Mouse (Mus musculus) G1E (cell line): ENCODE results near the gene Man2b2. TPM values are rescaled to one million over a fixed set of nuclear protein-coding genes. Genes with fewer than 3 reads are reported as not detected.

Experiments
- ATAC-seq: 2 replicates; pipeline ENCODE4 v1.8.0; 2016; ENCODE audit warnings: mild to moderate bottlenecking; ENCODE audit not compliant: insufficient number of reproducible peaks, poor library complexity, low FRiP score, severe bottlenecking; ENCODE audit errors: extremely low read depth
- DNase-seq: peaks from one replicate; pipeline ENCODE4 v3.0.0; 2012; ENCODE audit warnings: low spot score
- H3K27me3 ChIP-seq: 2 replicates; pipeline ENCODE4 v1.6.1; 2012; ENCODE audit warnings: mild to moderate bottlenecking, low read length, inconsistent platforms; ENCODE audit not compliant: insufficient read depth
- H3K36me3 ChIP-seq: replicated peaks from 2 replicates; pipeline ENCODE3; 2012; ENCODE audit warnings: mild to moderate bottlenecking, inconsistent platforms
- H3K4me1 ChIP-seq: 2 replicates; pipeline ENCODE4 v1.6.1; 2012; ENCODE audit warnings: low read depth, low read length, inconsistent platforms, mixed read lengths; ENCODE audit not compliant: insufficient read depth
- H3K4me3 ChIP-seq: 2 replicates; pipeline ENCODE4 v1.5.1; 2012; ENCODE audit warnings: low read depth, mild to moderate bottlenecking, inconsistent platforms, low read length, moderate library complexity, mixed read lengths
- H3K9me3 ChIP-seq: replicated peaks from 2 replicates; pipeline ENCODE4 v1.6.1; 2012; ENCODE audit warnings: inconsistent platforms
- CTCF ChIP-seq: IDR thresholded peaks from 2 replicates; pipeline ENCODE4 v1.5.1; 2012; ENCODE audit warnings: low read depth, low read length, inconsistent platforms, mixed read lengths
- GATA1 ChIP-seq: IDR thresholded peaks from 2 replicates; pipeline ENCODE4 v1.6.1; 2012; ENCODE audit warnings: borderline replicate concordance, low read length, inconsistent platforms, mixed read lengths
- GATA2 ChIP-seq: IDR thresholded peaks from 2 replicates; pipeline ENCODE4 v1.6.1; 2012; ENCODE audit warnings: low read depth, low read length, inconsistent platforms, borderline replicate concordance
- POLR2AphosphoS5 ChIP-seq: IDR thresholded peaks from 2 replicates; pipeline ENCODE4 v1.6.1; 2012; ENCODE audit warnings: low read depth, low read length, inconsistent platforms; ENCODE audit not compliant: insufficient replicate concordance
- TAL1 ChIP-seq: conservative IDR thresholded peaks from 2 replicates; pipeline ENCODE4 v1.6.1; 2012; ENCODE audit warnings: low read depth, low read length, inconsistent platforms, mixed read lengths
- polyA plus RNA-seq: library from polyadenylated mRNA; stranded (reverse); fragments of >175 nt; gene quantifications from 2 replicates; pipeline ENCODE4 v1.2.3, GENCODE M21; 2012
- total RNA-seq, 2 experiments: library from RNA; stranded (forward) in 1 of 2; stranded (reverse) in 1 of 2; fragments of 200-1000 nt in 1 of 2; fragments of >200 nt in 1 of 2; fragmentation: Nextera tagmentation in 1 of 2; gene quantifications; 2 replicates each; pipeline ENCODE4 v1.2.3; 2014 to 2017

The Man2b2 gene
- 43.8 and 45.0 TPM in 2 replicates for total RNA-seq (2014; fragmentation: Nextera tagmentation)
- 17.3 and 18.6 TPM in 2 replicates for total RNA-seq (2017)
- 39.3 and 43.3 TPM in 2 replicates for polyA plus RNA-seq

DNA sequence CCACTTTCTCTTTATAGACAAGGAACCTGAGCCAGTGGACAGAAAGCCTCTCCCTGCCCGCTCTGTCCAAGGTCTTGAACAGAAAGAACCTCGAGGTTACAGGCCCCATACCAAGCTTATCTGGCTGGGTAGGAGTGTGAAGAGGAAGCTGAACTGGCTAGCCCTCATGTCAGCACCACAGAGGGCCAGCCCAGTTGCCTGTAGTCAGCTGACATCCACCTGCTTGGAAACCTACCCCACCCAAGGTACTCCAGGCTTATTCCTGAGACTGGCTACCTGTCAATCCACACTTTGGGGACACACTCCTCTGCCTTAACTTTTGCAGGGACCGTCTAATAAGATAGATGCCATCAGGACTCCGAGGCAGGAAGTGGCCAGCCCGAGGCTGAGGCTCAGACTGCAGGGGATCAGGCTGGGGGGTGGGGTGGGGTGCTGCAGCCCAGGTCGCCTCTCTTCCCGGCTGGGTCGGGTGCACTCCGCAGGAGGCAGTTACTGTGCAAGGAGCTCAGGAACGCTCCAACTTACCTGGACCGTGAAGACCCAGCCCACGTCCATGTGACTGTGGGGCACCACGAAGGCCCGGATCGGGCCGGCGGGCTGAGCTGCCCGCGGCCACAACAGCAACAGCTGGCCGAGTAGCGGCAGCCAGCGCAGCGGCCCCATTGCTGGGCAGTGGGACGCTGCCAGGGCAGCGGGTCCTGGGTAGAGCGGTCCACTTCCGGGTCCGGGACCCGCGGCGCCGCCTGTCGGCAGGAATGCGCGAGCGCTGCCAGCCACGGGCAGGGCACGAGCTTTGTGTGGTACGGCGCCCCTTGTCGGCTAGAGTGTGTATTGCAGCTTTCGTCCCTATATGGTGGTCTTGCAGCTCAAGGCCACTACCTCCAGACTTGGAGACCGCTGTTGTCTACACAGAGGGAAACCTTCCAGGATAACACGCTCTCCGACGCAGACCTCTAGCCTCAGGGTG, at the start of gene Man2b2:
Man2b2 (minus strand) TSS at position 741 of the 967 bp plus-strand sequence.
- no peak for TF ChIP-seq POLR2AphosphoS5
- peak; percentile 96 for TF ChIP-seq CTCF
- TF ChIP-seq GATA2 = no peak
- TF ChIP-seq GATA1 = no peak
- no peak for TF ChIP-seq TAL1
- ATAC-seq (peak; percentile 71), DNase-seq (peak; percentile 89)
- H3K27me3 ChIP-seq = peaks cover 3% of the 10 kb centered on the region
- H3K4me1 ChIP-seq = peaks cover 27% of the 10 kb centered on the region
- peak within 1 kb of the TSS; percentile 78 for H3K4me3 ChIP-seq
- no peaks in the 10 kb centered on the region for H3K9me3 ChIP-seq
- peaks cover 44% of the 10 kb centered on the region for H3K36me3 ChIP-seq

DNA sequence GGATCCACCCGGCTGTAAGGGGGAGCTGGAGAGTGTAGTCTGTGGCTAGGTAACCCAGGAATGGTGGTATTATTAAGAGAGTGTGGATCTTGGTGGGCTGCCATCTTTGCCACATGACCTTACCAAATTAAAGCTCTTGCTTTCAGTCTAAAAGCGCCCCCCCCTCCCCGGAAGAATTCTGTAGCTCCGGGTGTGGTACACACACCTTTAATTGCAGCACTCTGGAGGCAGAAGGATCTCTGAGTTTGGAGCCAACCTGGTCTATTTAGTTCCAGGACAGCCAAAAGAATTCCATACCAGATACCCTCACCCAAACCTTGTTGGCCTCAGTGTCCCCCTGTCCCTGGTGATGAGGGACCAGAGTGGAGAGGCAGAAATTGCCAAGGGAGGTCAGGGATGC, 48.3 kb upstream of the Man2b2 start:
- Histone ChIP-seq H3K4me1 (no peaks in the 10 kb centered on the region), H3K36me3 (no peaks in the 10 kb centered on the region), H3K4me3 (no peak overlapping the region), H3K9me3 (no peaks in the 10 kb centered on the region), H3K27me3 (no peaks in the 10 kb centered on the region; the same call in 1 of the 2 replicates)
- DNase-seq = no peak
- TF ChIP-seq CTCF (no peak), GATA1 (no peak), GATA2 (no peak), TAL1 (no peak), POLR2AphosphoS5 (no peak)
- ATAC-seq = no peak

DNA sequence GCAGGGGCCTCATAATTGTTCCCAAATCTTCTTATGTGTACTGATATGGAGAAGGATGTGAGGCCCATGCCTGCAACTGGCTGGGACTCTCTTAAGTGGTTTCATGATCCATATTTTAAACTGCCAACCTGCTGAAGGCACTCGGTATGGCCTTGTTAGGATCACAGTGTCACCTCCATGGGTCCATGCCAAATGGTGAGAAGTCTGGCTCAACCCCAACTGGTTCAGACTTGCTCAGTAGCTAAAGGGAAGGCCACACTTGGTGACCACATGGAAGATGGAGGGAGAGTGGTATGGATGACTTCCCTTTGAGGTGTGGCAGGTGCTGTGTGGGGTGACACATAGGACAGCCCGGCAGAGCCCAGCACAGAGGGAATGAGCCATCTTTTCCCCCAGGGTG, 47.2 kb upstream of the Man2b2 start:
- TF ChIP-seq POLR2AphosphoS5 = no peak
- TF ChIP-seq GATA1 = no peak
- TF ChIP-seq CTCF = no peak
- no peak for TF ChIP-seq GATA2
- no peak for TF ChIP-seq TAL1
- Histone ChIP-seq H3K4me3 (no peak overlapping the region), H3K27me3 (no peaks in the 10 kb centered on the region; the same call in 1 of the 2 replicates), H3K36me3 (no peaks in the 10 kb centered on the region), H3K4me1 (no peaks in the 10 kb centered on the region), H3K9me3 (no peaks in the 10 kb centered on the region)
- DNase-seq = no peak
- ATAC-seq = no peak

DNA sequence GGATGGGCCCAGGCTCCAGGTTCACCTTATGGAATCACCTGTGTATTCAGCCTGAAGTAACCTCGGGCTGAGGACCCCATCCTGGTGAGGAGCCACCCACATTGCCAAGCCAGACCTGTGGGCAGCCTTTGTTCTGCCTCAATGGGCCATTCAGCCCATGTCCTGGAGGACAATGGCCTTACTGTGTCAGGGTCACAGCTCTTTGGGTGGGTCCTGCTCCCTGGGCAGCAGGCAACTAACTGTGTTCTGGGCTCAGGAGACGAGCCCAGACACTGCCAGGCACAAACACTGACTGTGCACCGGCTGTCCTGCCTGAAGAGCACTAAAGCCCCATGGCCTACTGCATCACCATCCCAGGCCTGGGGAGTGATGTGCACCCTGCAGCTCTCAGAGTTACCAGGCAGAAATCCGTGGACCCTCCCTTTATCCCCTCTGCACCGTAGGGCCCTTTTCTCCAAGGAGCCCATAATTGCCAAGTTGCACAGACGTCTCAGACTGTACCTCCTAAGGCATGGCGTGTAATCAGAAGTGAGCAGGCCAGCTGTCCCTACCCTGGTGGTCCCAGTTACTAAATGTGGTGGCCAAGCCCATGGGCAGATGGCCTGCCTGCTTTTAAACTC, 46.4 kb upstream of the Man2b2 start:
- H3K9me3 ChIP-seq = no peaks in the 10 kb centered on the region
- ATAC-seq = no peak
- H3K27me3 ChIP-seq = no peaks in the 10 kb centered on the region; the same call in 1 of the 2 replicates
- DNase-seq = no peak
- no peak overlapping the region for H3K4me3 ChIP-seq
- H3K4me1 ChIP-seq = no peaks in the 10 kb centered on the region
- TF ChIP-seq POLR2AphosphoS5 = no peak
- no peak for TF ChIP-seq CTCF
- H3K36me3 ChIP-seq = no peaks in the 10 kb centered on the region

DNA sequence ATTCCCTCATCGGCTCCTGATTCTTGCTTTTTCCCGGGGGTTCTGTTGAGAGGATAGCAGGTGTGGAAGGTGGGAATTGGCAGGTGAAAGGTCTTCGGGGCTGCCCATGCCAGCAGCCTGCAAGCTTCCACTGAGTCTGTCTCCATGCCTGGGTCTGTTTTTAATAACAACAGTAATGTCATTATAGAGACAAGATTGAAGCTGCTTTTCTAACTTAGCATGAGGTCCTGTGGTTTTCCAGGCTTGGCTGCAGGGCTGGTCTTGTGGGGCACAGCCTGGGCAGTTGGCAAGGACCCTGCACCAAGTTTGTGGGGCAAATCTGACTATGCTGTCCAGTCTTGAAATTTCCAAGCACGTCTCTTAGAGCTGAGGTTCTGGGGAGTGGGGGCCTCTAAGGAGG, 45.5 kb upstream of the Man2b2 start:
- H3K4me1 ChIP-seq = no peaks in the 10 kb centered on the region
- H3K9me3 ChIP-seq = no peaks in the 10 kb centered on the region
- H3K36me3 ChIP-seq = no peaks in the 10 kb centered on the region
- H3K27me3 ChIP-seq = no peaks in the 10 kb centered on the region; the same call in 1 of the 2 replicates
- no peak overlapping the region for H3K4me3 ChIP-seq
- no peak for ATAC-seq
- no peak for TF ChIP-seq CTCF
- no peak for TF ChIP-seq POLR2AphosphoS5
- no peak for TF ChIP-seq TAL1
- no peak for TF ChIP-seq GATA2
- TF ChIP-seq GATA1 = no peak
- DNase-seq = no peak

DNA sequence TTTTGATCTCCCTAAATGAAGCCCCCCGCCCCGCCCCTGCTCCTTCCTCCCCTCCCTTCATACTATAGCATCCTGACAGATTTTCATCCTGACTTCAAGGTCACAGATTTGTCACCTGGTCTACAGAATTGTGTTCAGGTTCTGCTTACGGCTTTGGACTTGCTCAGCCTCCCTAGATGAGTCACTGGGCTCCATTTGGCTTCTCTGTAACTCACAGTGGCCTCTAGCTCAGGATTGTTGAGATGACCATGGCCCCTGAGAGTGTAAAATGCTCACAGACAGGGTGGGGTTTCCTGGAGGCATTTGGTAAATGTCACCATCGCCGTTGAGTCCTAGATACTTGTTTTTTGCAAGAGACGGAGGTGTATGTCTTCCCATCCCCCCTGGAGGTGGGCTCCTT, 40.5 kb upstream of the Man2b2 start:
- Histone ChIP-seq H3K36me3 (no peaks in the 10 kb centered on the region), H3K27me3 (no peaks in the 10 kb centered on the region; the same call in 1 of the 2 replicates), H3K9me3 (peaks cover 15% of the 10 kb centered on the region), H3K4me3 (no peak overlapping the region), H3K4me1 (no peaks in the 10 kb centered on the region)
- ATAC-seq = no peak
- no peak for DNase-seq
- TF ChIP-seq GATA1 (no peak), CTCF (no peak), TAL1 (no peak), POLR2AphosphoS5 (no peak), GATA2 (no peak)
